Mouse (Mus musculus) hindbrain, embryonic 10.5 days (tissue): ENCODE data around the gene Trim43a. TPM values are rescaled to one million over a fixed set of nuclear protein-coding genes. Genes with fewer than 3 reads are reported as not detected.
"Not testable (repeated sequence)": the region's sequence is repeated elsewhere in the genome, so short reads cannot be mapped to it uniquely, and the experiment has no call there.

Experiments
- DNase-seq: peaks from one replicate; pipeline ENCODE4 v3.0.0-alpha.2; 2017; ENCODE audit warnings: low spot score
- H3K27ac ChIP-seq: fragments of 300-500 bp; sonication (generic); 2 replicates; pipeline ENCODE4 v1.5.1; 2016; ENCODE audit warnings: mild to moderate bottlenecking, moderate library complexity
- H3K27me3 ChIP-seq: fragments of 300-500 bp; sonication (generic); 2 replicates; pipeline ENCODE4 v1.6.1; 2016; ENCODE audit warnings: mild to moderate bottlenecking; ENCODE audit not compliant: poor library complexity, insufficient read depth, severe bottlenecking
- H3K36me3 ChIP-seq: fragments of 300-500 bp; sonication (generic); 2 replicates; pipeline ENCODE4 v1.6.1; 2016; ENCODE audit warnings: mild to moderate bottlenecking, moderate library complexity
- H3K4me1 ChIP-seq: fragments of 300-500 bp; sonication (generic); replicated peaks from 2 replicates; pipeline ENCODE4 v1.6.1; 2016; ENCODE audit warnings: mild to moderate bottlenecking
- H3K4me3 ChIP-seq: fragments of 300-500 bp; sonication (generic); 2 replicates; pipeline ENCODE4 v1.5.1; 2016; ENCODE audit warnings: mild to moderate bottlenecking, moderate library complexity
- H3K9me3 ChIP-seq: fragments of 300-500 bp; sonication (generic); 2 replicates; pipeline ENCODE4 v1.6.1; 2016; ENCODE audit warnings: mild to moderate bottlenecking, moderate library complexity
- WGBS: fragments of 180-500 bp; shearing (Covaris S2); methylation state at CpG from one replicate; pipeline ENCODE4 v1.1.7; 2016; 5-methylcytosine and 5-hydroxymethylcytosine counted together
- polyA plus RNA-seq: library from polyadenylated mRNA; unstranded; fragments of >200 nt; fragmentation: Nextera tagmentation; extraction: Ambion mirVana; gene quantifications from 2 replicates; pipeline ENCODE4 v1.2.1, GENCODE M21; 2016

Trim43a gene
- polyA plus RNA-seq, 1 experiment from 2014 or later = 0.13 TPM

DNA sequence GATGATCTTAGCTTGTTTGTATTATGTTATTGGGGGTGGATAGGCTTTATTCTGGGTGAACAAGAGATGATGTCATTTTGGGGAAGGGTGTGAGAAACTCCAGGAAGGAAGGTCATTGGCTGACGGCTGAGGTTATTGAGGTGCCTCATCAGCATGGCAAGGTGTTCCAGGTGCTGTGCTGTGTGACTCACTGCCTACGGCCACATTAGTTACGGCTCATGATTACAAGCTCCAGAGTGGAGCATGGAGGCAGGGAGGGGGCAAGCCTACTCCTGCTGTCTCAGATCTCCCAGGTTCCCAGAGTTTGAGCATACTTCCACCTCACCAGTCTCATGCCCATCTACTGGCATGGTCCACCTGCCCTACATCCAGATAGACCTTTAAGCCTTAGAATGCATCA lies 10.2 kb upstream of the Trim43a start:
- H3K27me3 ChIP-seq, H3K4me1 ChIP-seq, DNase-seq, H3K4me3 ChIP-seq, H3K27ac ChIP-seq: not testable (repeated sequence)
- Histone ChIP-seq H3K36me3 (peaks cover 49% of the 10 kb centered on the region), H3K9me3 (peaks cover 37% of the 10 kb centered on the region)
- 98% methylated on average over 3 of the region's 3 CpGs for WGBS

- H3K4me1 ChIP-seq, H3K36me3 ChIP-seq, H3K27ac ChIP-seq, H3K27me3 ChIP-seq, H3K4me3 ChIP-seq, H3K9me3 ChIP-seq, DNase-seq: not testable (repeated sequence)
- 87% methylated on average over 6 of the region's 6 CpGs for WGBS
These were observed 13.0 kb downstream of the Trim43a start for GRCm38 (mm10) chr9:88593708-88594107.

- peak; percentile 91 for DNase-seq
- H3K27me3 ChIP-seq = not testable (repeated sequence)
- 1% methylated on average over 50 of the region's 50 CpGs for WGBS
These were observed 18.8 kb downstream of the Trim43a start for GRCm38 (mm10) chr9:88599206-88600162.

DNA sequence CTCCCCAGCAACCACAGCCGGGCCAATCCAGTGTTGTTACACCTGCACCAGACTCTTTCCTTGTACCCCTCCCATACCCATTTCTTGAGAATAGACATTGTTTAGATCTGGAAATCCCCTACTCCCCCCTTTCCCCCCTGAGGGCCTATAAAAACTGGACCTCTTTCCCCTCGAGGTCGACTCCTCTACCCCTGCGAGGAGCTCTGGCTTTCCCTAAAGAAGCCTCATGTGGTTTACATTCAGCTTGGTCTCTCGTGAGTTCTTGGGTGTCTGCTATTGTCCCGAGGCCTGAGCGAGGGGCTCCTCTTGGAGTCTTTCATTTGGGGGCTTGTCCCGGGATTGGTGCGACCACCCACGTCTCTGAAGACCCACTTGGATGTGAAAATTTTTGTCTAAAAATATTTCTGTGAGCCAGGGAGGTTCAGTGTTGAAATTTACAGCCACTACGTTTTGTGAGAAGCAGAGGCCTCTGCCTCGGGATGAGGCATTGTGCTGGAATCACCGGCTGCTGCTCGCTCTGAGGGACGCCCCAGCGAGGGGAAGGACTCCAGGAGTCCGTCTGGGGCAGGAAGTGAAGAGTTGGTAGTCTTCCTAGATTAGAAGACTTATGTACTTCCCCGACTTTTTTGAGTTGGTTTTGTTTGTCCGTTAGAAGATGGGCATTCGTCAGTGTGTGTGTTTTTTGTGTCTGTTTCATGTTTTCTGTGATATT lies 45.3 kb downstream of the Trim43a start:
- H3K36me3 ChIP-seq, H3K4me3 ChIP-seq, H3K9me3 ChIP-seq, H3K4me1 ChIP-seq, DNase-seq, H3K27ac ChIP-seq, H3K27me3 ChIP-seq: not testable (repeated sequence)
- WGBS = 65% methylated on average over 17 of the region's 20 CpGs

More at GRCm38 (mm10) chr9:88599206-88600162, 18.8 kb downstream of the Trim43a start:
- H3K36me3 ChIP-seq, H3K4me1 ChIP-seq, H3K9me3 ChIP-seq: not testable (repeated sequence)
- peak overlapping the region; percentile 64 for H3K27ac ChIP-seq
- peak overlapping the region; percentile 48 for H3K4me3 ChIP-seq

DNA sequence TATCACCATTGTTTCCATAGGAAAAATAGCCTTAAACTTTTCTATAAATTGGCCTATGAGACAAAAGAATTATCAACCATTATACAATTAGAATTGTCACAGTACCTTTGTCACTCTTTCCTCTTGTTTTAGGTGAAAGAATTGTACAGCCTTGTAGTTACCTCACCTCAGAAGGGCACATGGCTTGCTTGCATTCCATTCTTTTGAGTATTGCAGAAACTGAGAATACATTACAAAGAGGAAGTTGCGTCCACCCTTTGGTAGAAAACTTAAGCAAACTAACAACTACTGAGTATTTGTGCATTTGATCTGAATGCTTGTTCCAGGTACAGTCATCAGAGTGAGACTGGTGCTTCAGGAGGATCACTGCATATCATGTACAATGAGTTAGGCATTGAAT lies 57.4 kb downstream of the Trim43a start:
- H3K27me3 ChIP-seq, H3K36me3 ChIP-seq, H3K4me1 ChIP-seq, DNase-seq, H3K9me3 ChIP-seq, H3K27ac ChIP-seq, H3K4me3 ChIP-seq: not testable (repeated sequence)
- 92% methylated on average over 1 of the region's 1 CpGs for WGBS

Other genes starting within 250 kb of the Trim43a start
- gene Snx14, start 141.9 kb upstream of the Trim43a start, polyA plus RNA-seq = 17.4 and 19.9 TPM in 2 replicates
- 0.84 TPM in 1 of 2 replicates, not detected in the other for gene Gm20537, start 124.3 kb upstream of the Trim43a start, polyA plus RNA-seq
- gene Syncrip, start 98.3 kb upstream of the Trim43a start, polyA plus RNA-seq = 79.9 and 108 TPM in 2 replicates
- 7.6 and 9.0 TPM in 2 replicates for gene Zfp949, start 32.9 kb upstream of the Trim43a start, polyA plus RNA-seq
- gene Mthfsl, start 139.4 kb downstream of the Trim43a start, polyA plus RNA-seq = 29.4 and 30.5 TPM in 2 replicates
- gene Bcl2a1d, start 151.0 kb downstream of the Trim43a start, polyA plus RNA-seq = 0.38 TPM in 1 of 2 replicates, not detected in the other